In the genomic region with DNA sequence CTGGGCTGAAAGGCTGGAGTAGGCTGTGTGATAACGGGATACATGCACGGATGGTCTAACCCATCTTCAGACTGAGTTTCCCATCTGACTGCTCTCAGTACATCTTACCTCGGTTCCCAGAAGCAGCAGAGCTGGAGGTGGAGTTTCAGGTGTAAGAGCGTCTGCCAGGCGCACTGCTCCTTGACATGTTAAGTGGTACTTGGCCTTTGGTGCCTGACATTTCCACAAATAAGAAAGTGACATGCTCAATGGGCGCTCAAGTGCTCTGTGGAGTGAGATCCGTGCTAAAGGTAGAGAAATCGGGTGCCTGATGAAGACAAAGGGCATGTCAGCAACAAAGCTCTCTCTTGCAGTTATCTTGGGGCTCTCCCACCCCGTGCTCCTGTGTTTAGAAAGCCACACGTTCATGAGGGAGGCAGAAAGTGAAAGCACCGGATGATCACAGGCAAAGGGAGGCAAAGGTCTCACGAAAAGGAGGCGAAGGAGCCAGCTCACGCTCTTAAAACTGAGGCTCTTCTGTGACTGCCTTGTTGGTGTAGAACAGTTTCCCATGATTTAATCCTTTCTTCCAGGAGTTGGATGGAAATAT, we compare ENCODE assay signal across 12 mouse cellular contexts. TPM values are rescaled to one million over a fixed set of nuclear protein-coding genes. Genes with fewer than 3 reads are reported as not detected.
A peak's percentile ranks its signal among the peaks of the same experiment; 100 is the strongest.
DNase-seq lines count a peak whose midpoint lies in the region; ATAC-seq lines count a peak whose summit lies in the region.
"Had no signal": no experiment of that assay in that cellular context is flagged by ENCODE, and none has a peak within 500 bp of the region (broad histone marks: within the 10 kb centered on the region; RNA-seq: fewer than 3 reads in every experiment).

No protein-coding gene starts in this region.

- WGBS in heart, embryonic 14.5 days = 26% methylated on average over 14 of the region's 14 CpGs
- 45% methylated on average over 14 of the region's 14 CpGs for WGBS in forebrain, embryonic 12.5 days
- 51% methylated on average over 14 of the region's 14 CpGs for WGBS in limb, embryonic 15.5 days
- WGBS in hindbrain, embryonic 12.5 days = 62% methylated on average over 14 of the region's 14 CpGs

- DNase-seq in heart, adult 18-20 months = no peak
- DNase-seq in thymus, postnatal 0 days (ENCODE audit: low spot score) = peak; percentile 26
- no peak for DNase-seq in urinary bladder, adult 2 months (ENCODE audit: low spot score)
- no peak for DNase-seq in left cerebral cortex, postnatal 10 days (ENCODE audit: extremely low spot score in 1 of 2, low spot score in 2 of 2)
- DNase-seq: liver had no signal

- no peaks in the 10 kb centered on the region for H3K36me3 ChIP-seq in heart, embryonic 14.5 days (ENCODE audit: control insufficient read depth, insufficient read depth, low read length)
- H3K36me3 ChIP-seq in forebrain, embryonic 12.5 days (replicated peaks) = no peaks in the 10 kb centered on the region
- no peaks in the 10 kb centered on the region for H3K36me3 ChIP-seq in limb, embryonic 15.5 days
- H3K36me3 ChIP-seq in hindbrain, embryonic 12.5 days = no peaks in the 10 kb centered on the region

- intact Hi-C loops in left cerebral cortex, postnatal 10 days (cut with DNase I) = no loop called here

- H3K27me3 ChIP-seq in heart, embryonic 14.5 days (ENCODE audit: control insufficient read depth, insufficient read depth, low read length) = peaks cover 4% of the 10 kb centered on the region; the same call in 1 of the 2 replicates
- H3K27me3 ChIP-seq in forebrain, embryonic 12.5 days = peaks cover 11% of the 10 kb centered on the region; the same call in 1 of the 2 replicates
- H3K27me3 ChIP-seq in limb, embryonic 15.5 days = no peaks in the 10 kb centered on the region
- H3K27me3 ChIP-seq in hindbrain, embryonic 12.5 days = no peaks in the 10 kb centered on the region

- H3K4me3 ChIP-seq in heart, embryonic 14.5 days (ENCODE audit: control insufficient read depth in 1 of 2, insufficient read depth in 1 of 2, low read depth in 1 of 2, low read length in 2 of 2) = peak overlapping the region; percentile 2 to 7; a peak in 1 of 4 replicates
- H3K4me3 ChIP-seq in forebrain, embryonic 12.5 days (replicated peaks) = no peak overlapping the region
- H3K4me3 ChIP-seq in limb, embryonic 15.5 days = no peak overlapping the region
- no peak overlapping the region for H3K4me3 ChIP-seq in hindbrain, embryonic 12.5 days
- H3K4me3 ChIP-seq: hindbrain, embryonic 15.5 days; layer of hippocampus, adult 2 months had no signal

- peak overlapping the region; percentile 46 for H3K4me2 ChIP-seq in heart, embryonic 14.5 days (ENCODE audit: low read length)
- H3K4me2 ChIP-seq in forebrain, embryonic 12.5 days = no peak overlapping the region
- H3K4me2 ChIP-seq in limb, embryonic 15.5 days = no peak overlapping the region
- H3K4me2 ChIP-seq in hindbrain, embryonic 12.5 days (replicated peaks) = no peak overlapping the region
- H3K4me2 ChIP-seq: hindbrain, embryonic 15.5 days had no signal

- no peak overlapping the region for H3K27ac ChIP-seq in heart, embryonic 14.5 days (replicated peaks in 1 of 2; ENCODE audit: control insufficient read depth in 1 of 2, insufficient read depth in 1 of 2, low read depth in 2 of 2, low read length in 2 of 2)
- 0 out of 2 replicates have a peak overlapping the region, but pooled peaks have one; percentile 5 for H3K27ac ChIP-seq in forebrain, embryonic 12.5 days
- peak overlapping the region; percentile 23; the same call in 1 of the 2 replicates for H3K27ac ChIP-seq in limb, embryonic 15.5 days
- no peak overlapping the region for H3K27ac ChIP-seq in hindbrain, embryonic 12.5 days
- H3K27ac ChIP-seq: hindbrain, embryonic 15.5 days; layer of hippocampus, adult 2 months had no signal

- peak overlapping the region; percentile 22; the same call in 1 of the 2 replicates for H3K9ac ChIP-seq in heart, embryonic 14.5 days (ENCODE audit: low read length)
- no peak overlapping the region for H3K9ac ChIP-seq in forebrain, embryonic 12.5 days
- H3K9ac ChIP-seq in limb, embryonic 15.5 days = no peak overlapping the region
- H3K9ac ChIP-seq in hindbrain, embryonic 12.5 days = no peak overlapping the region
- H3K9ac ChIP-seq: hindbrain, embryonic 15.5 days had no signal

- no peak for ATAC-seq in heart, embryonic 14.5 days (ENCODE audit: insufficient number of reproducible peaks, insufficient read depth, low FRiP score, low read depth)
- no peak for ATAC-seq in forebrain, embryonic 12.5 days (ENCODE audit: low FRiP score)
- no peak for ATAC-seq in limb, embryonic 15.5 days (ENCODE audit: insufficient number of reproducible peaks, low FRiP score, low TSS enrichment, low read depth)
- no peak for ATAC-seq in hindbrain, embryonic 12.5 days (ENCODE audit: low FRiP score)
- ATAC-seq: midbrain, embryonic 16.5 days had no signal

- H3K9me3 ChIP-seq in heart, embryonic 14.5 days (ENCODE audit: control insufficient read depth, low read length) = peaks cover 14% of the 10 kb centered on the region
- no peaks in the 10 kb centered on the region for H3K9me3 ChIP-seq in forebrain, embryonic 12.5 days
- no peaks in the 10 kb centered on the region for H3K9me3 ChIP-seq in limb, embryonic 15.5 days
- H3K9me3 ChIP-seq in hindbrain, embryonic 12.5 days (replicated peaks) = 0 out of 2 replicates have a peak, but pooled peaks cover 6% of the 10 kb centered on the region
- H3K9me3 ChIP-seq: hindbrain, embryonic 15.5 days had no signal

- H3K4me1 ChIP-seq in heart, embryonic 14.5 days (ENCODE audit: control insufficient read depth in 2 of 2, insufficient read depth in 2 of 2, low read length in 2 of 2) = peaks cover 5 to 8% of the 10 kb centered on the region in 2 experiments; a peak in 2 of 4 replicates
- peaks cover 19% of the 10 kb centered on the region for H3K4me1 ChIP-seq in forebrain, embryonic 12.5 days
- H3K4me1 ChIP-seq in limb, embryonic 15.5 days = peaks cover 6% of the 10 kb centered on the region
- H3K4me1 ChIP-seq in hindbrain, embryonic 12.5 days = peaks cover 12% of the 10 kb centered on the region; the same call in 1 of the 2 replicates

RNA-seq across cellular contexts. Expression of gene Mfap3, which starts 55.3 kb away (rescaled TPM):
- 32.7 and 33.6 TPM in 2 replicates for polyA plus RNA-seq in heart, embryonic 14.5 days (2014; fragmentation: Nextera tagmentation; extraction: Ambion mirVana)
- 10 to 100 TPM; 10.4 to 12.6 TPM for total RNA-seq in heart, adult 18-20 months (2021)
- 51.6 and 58.1 TPM in 2 replicates for polyA plus RNA-seq in forebrain, embryonic 12.5 days (2016; fragmentation: Nextera tagmentation; extraction: Ambion mirVana)
- 41.3 and 45.9 TPM in 2 replicates for polyA plus RNA-seq in limb, embryonic 15.5 days (2015; fragmentation: Nextera tagmentation; extraction: Ambion mirVana)
- polyA plus RNA-seq in thymus, postnatal 0 days (2015; fragmentation: Nextera tagmentation; extraction: Ambion mirVana) = 33.8 and 36.3 TPM in 2 replicates
- polyA plus RNA-seq in urinary bladder, adult 2 months (2012; rRNA removed) = 20.7 and 21.0 TPM in 2 replicates
- total RNA-seq in left cerebral cortex, postnatal 10 days (2021) = 10 to 100 TPM; 35.0 to 35.3 TPM
- 57.6 and 59.7 TPM in 2 replicates for polyA plus RNA-seq in hindbrain, embryonic 12.5 days (2016; fragmentation: Nextera tagmentation; extraction: Ambion mirVana)

RNA-seq across cellular contexts. Expression of gene Fam114a2, which starts 55.4 kb away (rescaled TPM):
- 37.1 and 47.0 TPM in 2 replicates for polyA plus RNA-seq in heart, embryonic 14.5 days (2014; fragmentation: Nextera tagmentation; extraction: Ambion mirVana)
- 10 to 100 TPM; 40.2 to 40.9 TPM for total RNA-seq in heart, adult 18-20 months (2021)
- polyA plus RNA-seq in forebrain, embryonic 12.5 days (2016; fragmentation: Nextera tagmentation; extraction: Ambion mirVana) = 79.0 and 81.5 TPM in 2 replicates
- polyA plus RNA-seq in limb, embryonic 15.5 days (2015; fragmentation: Nextera tagmentation; extraction: Ambion mirVana) = 86.2 and 88.9 TPM in 2 replicates
- 62.1 and 64.2 TPM in 2 replicates for polyA plus RNA-seq in thymus, postnatal 0 days (2015; fragmentation: Nextera tagmentation; extraction: Ambion mirVana)
- polyA plus RNA-seq in urinary bladder, adult 2 months (2012; rRNA removed) = 51.1 and 58.6 TPM in 2 replicates
- total RNA-seq in left cerebral cortex, postnatal 10 days (2021) = 10 to 100 TPM; 25.2 to 29.2 TPM
- 86.3 and 88.2 TPM in 2 replicates for polyA plus RNA-seq in hindbrain, embryonic 12.5 days (2016; fragmentation: Nextera tagmentation; extraction: Ambion mirVana)

Comparison
In these comparisons a context has a peak if more than half of its experiments do, and no peak if none do; other contexts are left out.
1. H3K27ac ChIP-seq: peak in forebrain, embryonic 12.5 days (single experiment) and limb, embryonic 15.5 days (single experiment); none in heart, embryonic 14.5 days (0 of 2) and hindbrain, embryonic 12.5 days (single experiment).
2. H3K4me3 ChIP-seq: peak in heart, embryonic 14.5 days (2 of 2); none in forebrain, embryonic 12.5 days (single experiment), limb, embryonic 15.5 days (single experiment) and hindbrain, embryonic 12.5 days (single experiment).